Mouse (Mus musculus): ENCODE measurements around the gene Rab43.

DNA sequence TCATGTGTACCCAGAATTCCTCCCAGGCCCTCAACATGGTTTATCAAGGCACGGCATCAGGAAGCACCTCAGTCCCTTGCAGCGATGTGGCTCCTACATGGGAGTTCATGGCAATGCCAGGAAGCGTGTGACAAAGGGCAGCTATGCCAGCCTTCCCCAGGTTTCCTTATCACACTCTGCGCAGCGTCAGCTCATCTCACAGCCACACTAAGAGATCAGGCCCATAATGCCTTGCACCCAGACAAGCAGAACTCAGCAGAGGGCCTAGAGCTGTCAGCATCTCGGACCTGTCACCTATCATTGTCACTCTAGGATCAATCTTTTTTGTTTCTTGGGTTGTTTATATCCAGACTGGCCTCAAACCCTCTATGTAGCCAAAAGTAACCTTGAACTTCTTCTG is 12.4 kb downstream of the Rab43 start:
- TF ChIP-seq CTCF (IDR thresholded peaks at IDR 0.05; ENCODE audit: low read depth, low read length) (no peak), POLR2A (IDR thresholded peaks at IDR 0.05; ENCODE audit: borderline replicate concordance, low read depth, low read length) (no peak)

All from bone marrow macrophage, adult 2 months (primary cell).